12 mouse cellular contexts compared by ENCODE assay signal in the genomic region with DNA sequence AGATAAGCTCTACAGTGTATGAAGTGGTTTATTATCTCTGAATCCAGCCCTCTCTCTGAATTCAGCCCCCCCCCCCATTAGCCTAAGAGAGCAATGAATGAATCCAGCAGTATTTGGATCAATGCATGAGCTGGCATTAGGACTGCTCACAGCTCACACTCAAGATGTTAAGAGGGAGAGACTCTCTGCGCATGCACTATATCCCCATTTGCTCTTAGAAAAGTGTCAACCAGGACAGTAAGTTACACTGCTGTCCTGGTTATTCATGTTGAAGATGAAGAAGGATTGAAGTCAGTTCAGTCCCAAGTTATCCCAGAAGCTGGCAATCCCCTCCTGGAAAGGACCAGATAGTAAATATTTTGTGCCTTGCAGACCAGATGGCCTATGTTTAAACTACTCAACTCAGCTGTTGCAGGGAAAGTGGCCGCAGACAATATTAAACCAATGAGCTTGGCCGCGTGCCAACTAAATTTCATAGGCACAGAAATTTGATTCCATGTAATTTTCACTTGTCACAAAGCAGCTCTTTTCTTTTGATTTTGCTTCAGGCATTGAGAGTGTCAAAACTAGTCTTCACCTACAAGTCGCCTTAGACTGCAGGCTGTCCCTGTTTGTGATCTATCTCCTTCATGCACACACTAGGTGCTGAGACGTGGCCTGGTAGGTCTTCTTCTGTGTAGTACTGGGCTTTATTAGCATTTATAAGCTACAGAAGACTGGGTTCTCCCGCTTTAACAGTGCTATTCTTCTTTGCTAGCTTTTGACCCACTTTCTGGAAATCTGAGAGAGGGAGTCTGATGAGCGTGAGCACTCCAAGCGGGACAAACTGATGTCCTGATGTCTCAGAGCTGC.
DNase-seq lines count a peak whose midpoint lies in the region; ATAC-seq and TF ChIP-seq lines count a peak whose summit lies in the region.
"Had no signal": no experiment of that assay in that cellular context is flagged by ENCODE, and none has a peak within 500 bp of the region (broad histone marks: within the 10 kb centered on the region; RNA-seq: fewer than 3 reads in every experiment).

No protein-coding gene starts in this region.

- no peak overlapping the region for H3K4me2 ChIP-seq in midbrain, postnatal 0 days (ENCODE audit: low read depth, low read length, poor library complexity, severe bottlenecking)
- H3K4me2 ChIP-seq: embryonic facial prominence, embryonic 15.5 days; heart, embryonic 11.5 days; hindbrain, embryonic 12.5 days had no signal

- no peak overlapping the region for H3K9ac ChIP-seq in midbrain, postnatal 0 days (replicated peaks; ENCODE audit: low read length, poor library complexity, severe bottlenecking)
- H3K9ac ChIP-seq: embryonic facial prominence, embryonic 15.5 days; hindbrain, embryonic 12.5 days had no signal

- ATAC-seq in midbrain, postnatal 0 days (ENCODE audit: low FRiP score) = no peak

- no peak overlapping the region for H3K27ac ChIP-seq in midbrain, postnatal 0 days (ENCODE audit: low read depth, low read length)
- no peak overlapping the region for H3K27ac ChIP-seq in midbrain, embryonic 10.5 days (replicated peaks)
- H3K27ac ChIP-seq: embryonic facial prominence, embryonic 15.5 days; hindbrain, embryonic 12.5 days had no signal

- H3K4me3 ChIP-seq in midbrain, postnatal 0 days (ENCODE audit: low read depth, low read length) = no peak overlapping the region
- H3K4me3 ChIP-seq in midbrain, embryonic 10.5 days = no peak overlapping the region
- H3K4me3 ChIP-seq: embryonic facial prominence, embryonic 15.5 days; hindbrain, embryonic 12.5 days had no signal

- H3K36me3 ChIP-seq in midbrain, postnatal 0 days (ENCODE audit: insufficient read depth, low read length) = no peaks in the 10 kb centered on the region
- no peaks in the 10 kb centered on the region for H3K36me3 ChIP-seq in midbrain, embryonic 10.5 days
- H3K36me3 ChIP-seq: embryonic facial prominence, embryonic 15.5 days; hindbrain, embryonic 12.5 days had no signal

- TF ChIP-seq CTCF in midbrain, postnatal 0 days (IDR thresholded peaks at IDR 0.05) = no peak

- no peaks in the 10 kb centered on the region for H3K4me1 ChIP-seq in midbrain, postnatal 0 days (ENCODE audit: insufficient read depth, low read length)
- H3K4me1 ChIP-seq in midbrain, embryonic 10.5 days = no peaks in the 10 kb centered on the region
- H3K4me1 ChIP-seq: hindbrain, embryonic 12.5 days had no signal

- no peaks in the 10 kb centered on the region for H3K27me3 ChIP-seq in midbrain, postnatal 0 days (ENCODE audit: insufficient read depth, low read length)
- no peaks in the 10 kb centered on the region for H3K27me3 ChIP-seq in midbrain, embryonic 10.5 days (ENCODE audit: low read depth, poor library complexity, severe bottlenecking)
- H3K27me3 ChIP-seq: embryonic facial prominence, embryonic 15.5 days; hindbrain, embryonic 12.5 days had no signal

- DNase-seq in cerebellum, postnatal 10 days = peak; percentile 60 to 61
- DNase-seq in cerebellum, adult 9-10 months = no peak
- DNase-seq in kidney, postnatal 4 days = peak; percentile 45 to 49
- DNase-seq in kidney, adult 18-20 months = no peak
- peak; percentile 28 for DNase-seq in midbrain, postnatal 0 days (ENCODE audit: low spot score)
- no peak for DNase-seq in midbrain, embryonic 10.5 days (ENCODE audit: low spot score)
- DNase-seq in lung, postnatal 10 days = peak; percentile 54
- DNase-seq in spleen, postnatal 14 days (ENCODE audit: low spot score in 2 of 2) = no peak
- DNase-seq: cerebellum, adult 18-20 months had no signal

- WGBS in midbrain, postnatal 0 days = 80% methylated on average over 9 of the region's 9 CpGs
- WGBS in midbrain, embryonic 10.5 days = 89% methylated on average over 9 of the region's 9 CpGs

- no peaks in the 10 kb centered on the region for H3K9me3 ChIP-seq in midbrain, postnatal 0 days (ENCODE audit: low read length)
- H3K9me3 ChIP-seq in midbrain, embryonic 10.5 days (replicated peaks) = no peaks in the 10 kb centered on the region
- H3K9me3 ChIP-seq: embryonic facial prominence, embryonic 15.5 days; hindbrain, embryonic 12.5 days had no signal

Comparison
In these comparisons a context has a peak if more than half of its experiments do, and no peak if none do; other contexts are left out.
1. DNase-seq: peak in cerebellum, postnatal 10 days (2 of 2), kidney, postnatal 4 days (2 of 2), midbrain, postnatal 0 days (single experiment) and lung, postnatal 10 days (single experiment); none in cerebellum, adult 9-10 months (single experiment), kidney, adult 18-20 months (single experiment), midbrain, embryonic 10.5 days (single experiment) and spleen, postnatal 14 days (0 of 2).